Mouse (Mus musculus) megakaryocyte, embryonic 14.5 days (primary cell): ENCODE data around the gene Fcrlb. TPM values are rescaled to one million over a fixed set of nuclear protein-coding genes. Genes with fewer than 3 reads are reported as not detected.

Experiments used
- H3K27me3 ChIP-seq: replicated peaks from 2 replicates; pipeline ENCODE3; 2012; ENCODE audit warnings: inconsistent platforms
- H3K36me3 ChIP-seq: replicated peaks from 2 replicates; pipeline ENCODE3; 2012; ENCODE audit warnings: low read length, inconsistent platforms, mixed read lengths
- H3K4me1 ChIP-seq: 2 replicates; pipeline ENCODE4 v1.6.1; 2012; ENCODE audit warnings: inconsistent platforms
- H3K4me3 ChIP-seq: replicated peaks from 2 replicates; pipeline ENCODE3; 2012; ENCODE audit warnings: moderate library complexity, mild to moderate bottlenecking, inconsistent platforms
- H3K9me3 ChIP-seq: 2 replicates; pipeline ENCODE4 v1.6.1; 2012; ENCODE audit warnings: inconsistent platforms
- FLI1 ChIP-seq: IDR thresholded peaks from 2 replicates; pipeline ENCODE4 v1.6.1; 2012; ENCODE audit warnings: low read length, inconsistent platforms, mixed read lengths
- GATA1 ChIP-seq: IDR thresholded peaks from 3 replicates; pipeline ENCODE4 v1.6.1; 2012; ENCODE audit warnings: mixed read lengths, low read length, inconsistent platforms, borderline replicate concordance
- polyA plus RNA-seq: library from polyadenylated mRNA; stranded (reverse); fragments of >175 nt; gene quantifications from 2 replicates; pipeline ENCODE4 v1.2.3, GENCODE M21; 2012; ENCODE audit warnings: low replicate concordance; ENCODE audit not compliant: insufficient read depth

The Fcrlb gene
- polyA plus RNA-seq, 1 experiment, result 1.4 TPM

- Histone ChIP-seq H3K9me3 (no peaks in the 10 kb centered on the region), H3K36me3 (no peaks in the 10 kb centered on the region), H3K4me3 (no peak overlapping the region), H3K4me1 (peaks cover 34% of the 10 kb centered on the region), H3K27me3 (peaks cover 11% of the 10 kb centered on the region)
- TF ChIP-seq FLI1, result no peak
- no peak for TF ChIP-seq GATA1
These were observed 17.8 kb downstream of the Fcrlb start for GRCm38 (mm10) chr1:170894603-170895602.

- Histone ChIP-seq H3K4me1 (peaks cover 35% of the 10 kb centered on the region), H3K27me3 (peaks cover 3% of the 10 kb centered on the region), H3K36me3 (no peaks in the 10 kb centered on the region), H3K4me3 (no peak overlapping the region), H3K9me3 (peaks cover 7% of the 10 kb centered on the region; the same call in 1 of the 2 replicates)
- no peak for TF ChIP-seq GATA1
- no peak for TF ChIP-seq FLI1
These were observed 20.5 kb downstream of the Fcrlb start for GRCm38 (mm10) chr1:170892279-170892678.

GRCm38 (mm10) chr1:170891646-170892045 is 21.1 kb downstream of the Fcrlb start:
- no peak for TF ChIP-seq FLI1
- TF ChIP-seq GATA1, result no peak
- H3K4me3 ChIP-seq, result no peak overlapping the region
- H3K9me3 ChIP-seq, result peaks cover 7% of the 10 kb centered on the region; the same call in 1 of the 2 replicates
- no peaks in the 10 kb centered on the region for H3K36me3 ChIP-seq
- peaks cover 29% of the 10 kb centered on the region for H3K4me1 ChIP-seq
- peaks cover 2% of the 10 kb centered on the region for H3K27me3 ChIP-seq

- H3K4me1 ChIP-seq, result peaks cover 35% of the 10 kb centered on the region
- no peak for TF ChIP-seq GATA1
- H3K9me3 ChIP-seq, result peaks cover 7% of the 10 kb centered on the region; the same call in 1 of the 2 replicates
- H3K36me3 ChIP-seq, result no peaks in the 10 kb centered on the region
- no peak overlapping the region for H3K4me3 ChIP-seq
- peaks cover 2% of the 10 kb centered on the region for H3K27me3 ChIP-seq
These were observed 23.4 kb downstream of the Fcrlb start for GRCm38 (mm10) chr1:170889310-170889709.

- Histone ChIP-seq H3K36me3 (peaks cover 8% of the 10 kb centered on the region), H3K27me3 (peaks cover 2% of the 10 kb centered on the region), H3K9me3 (peaks cover 7% of the 10 kb centered on the region; the same call in 1 of the 2 replicates), H3K4me3 (no peak overlapping the region), H3K4me1 (peaks cover 24% of the 10 kb centered on the region)
- no peak for TF ChIP-seq GATA1
- no peak for TF ChIP-seq FLI1
These were observed 26.7 kb downstream of the Fcrlb start for GRCm38 (mm10) chr1:170886044-170886458.

GRCm38 (mm10) chr1:170884978-170885561 is 27.7 kb downstream of the Fcrlb start, which contains the start of the genes Gm26620 and Dusp12:
Gene Gm26620, plus strand, starts transcription at chr1:170885065.
Gene Dusp12, minus strand, starts transcription at chr1:170885540.
- H3K4me3 ChIP-seq, result peak within 1 kb of the TSS; percentile 99
- H3K36me3 ChIP-seq, result peaks cover 17% of the 10 kb centered on the region
- peaks cover 2% of the 10 kb centered on the region for H3K27me3 ChIP-seq
- peaks cover 7% of the 10 kb centered on the region; the same call in 1 of the 2 replicates for H3K9me3 ChIP-seq
- H3K4me1 ChIP-seq, result peaks cover 20% of the 10 kb centered on the region
- TF ChIP-seq GATA1 (no peak), FLI1 (no peak)

GRCm38 (mm10) chr1:170884390-170884789 is 28.4 kb downstream of the Fcrlb start:
- Histone ChIP-seq H3K36me3 (peaks cover 24% of the 10 kb centered on the region), H3K4me3 (peak overlapping the region; percentile 99), H3K4me1 (peaks cover 13% of the 10 kb centered on the region), H3K9me3 (peaks cover 7% of the 10 kb centered on the region; the same call in 1 of the 2 replicates), H3K27me3 (peaks cover 2% of the 10 kb centered on the region)
- TF ChIP-seq GATA1, result no peak

GRCm38 (mm10) chr1:170882915-170883485 is 29.7 kb downstream of the Fcrlb start:
- TF ChIP-seq FLI1 (no peak), GATA1 (no peak)
- Histone ChIP-seq H3K9me3 (0 out of 2 replicates have a peak, but pooled peaks cover under 1% of the 10 kb centered on the region), H3K27me3 (no peaks in the 10 kb centered on the region), H3K4me1 (peaks cover 11% of the 10 kb centered on the region), H3K36me3 (peaks cover 32% of the 10 kb centered on the region), H3K4me3 (no peak overlapping the region)

GRCm38 (mm10) chr1:170876906-170877305 is 35.8 kb downstream of the Fcrlb start:
- peaks cover 70% of the 10 kb centered on the region for H3K36me3 ChIP-seq
- H3K4me3 ChIP-seq, result no peak overlapping the region
- H3K9me3 ChIP-seq, result no peaks in the 10 kb centered on the region
- peaks cover 6% of the 10 kb centered on the region; the same call in 1 of the 2 replicates for H3K4me1 ChIP-seq
- H3K27me3 ChIP-seq, result no peaks in the 10 kb centered on the region
- TF ChIP-seq FLI1 (no peak), GATA1 (no peak)
